Mouse (Mus musculus) kidney, adult 10 weeks (tissue): ENCODE results near the gene Cdkl4. TPM values are rescaled to one million over a fixed set of nuclear protein-coding genes. Genes with fewer than 3 reads are reported as not detected.

Experiments used
- polyA plus RNA-seq: library from polyadenylated mRNA; stranded (reverse); fragments of 350-450 nt; fragmentation: Illumina TruSeq; extraction: RNeasy Lipid Tissue Mini Kit (QIAGEN cat#74804); gene quantifications from one replicate; pipeline ENCODE4 v1.2.3, GENCODE M21; 2014; ENCODE audit warnings: low read depth, low replicate concordance

Gene Cdkl4
- 0.89 TPM for polyA plus RNA-seq

GRCm38 (mm10) chr17:80577639-80578038 lies at the start of gene Cdkl4:
Gene Cdkl4 (minus strand): TSS chr17:80577813.

GRCm38 (mm10) chr17:80480031-80480854 lies 97.4 kb downstream of the Cdkl4 start, which contains the start of gene Sos1:
Gene Sos1 (minus strand): TSS chr17:80480453.

Other genes starting within 250 kb of the Cdkl4 start
- gene Gm10190, start 204.3 kb downstream of the Cdkl4 start, polyA plus RNA-seq: not detected
- 34.4 TPM for gene Sos1, start 97.4 kb downstream of the Cdkl4 start, polyA plus RNA-seq
- gene Map4k3, start 150.7 kb upstream of the Cdkl4 start, polyA plus RNA-seq: 91.9 TPM